28 mouse cellular contexts compared by ENCODE assay signal in the genomic region with DNA sequence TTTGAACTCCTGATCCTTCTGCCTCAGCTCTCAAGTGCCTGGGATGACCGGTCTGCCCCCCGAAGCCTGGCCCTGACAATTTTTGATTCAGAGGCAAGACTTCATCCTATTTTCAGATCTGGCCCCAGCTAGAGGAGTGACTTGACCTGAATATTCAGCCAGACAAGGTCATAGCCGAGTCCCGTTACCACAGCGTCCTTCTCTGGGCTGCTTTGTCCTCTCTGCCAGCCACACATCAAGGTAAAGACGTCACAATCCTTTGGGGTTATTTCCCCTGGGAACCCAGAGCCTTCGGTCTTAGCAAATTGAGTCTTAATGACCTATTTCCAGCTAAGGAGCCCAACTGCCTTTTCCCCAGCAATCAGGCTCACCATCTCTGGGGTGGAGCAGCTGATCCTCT. TPM values are rescaled to one million over a fixed set of nuclear protein-coding genes. Genes with fewer than 3 reads are reported as not detected.
"Had no signal": no experiment of that assay in that cellular context is flagged by ENCODE, and none has a peak within 500 bp of the region (broad histone marks: within the 10 kb centered on the region; RNA-seq: fewer than 3 reads in every experiment).

No protein-coding gene starts in this region.

- DNase-seq: layer of hippocampus, postnatal 36 days; liver, embryonic 13.5 days; right cerebral cortex, postnatal 25 days had no signal

- H3K4me1 ChIP-seq: kidney, embryonic 15.5 days; liver, embryonic 13.5 days; midbrain, embryonic 12.5 days; neural tube, embryonic 13.5 days had no signal

- H3K27ac ChIP-seq: kidney, embryonic 15.5 days; left cerebral cortex, adult 2 months; liver, embryonic 13.5 days; midbrain, embryonic 12.5 days; neural tube, embryonic 13.5 days; stomach, postnatal 0 days had no signal

- ATAC-seq: midbrain, embryonic 16.5 days had no signal

- H3K4me2 ChIP-seq: kidney, embryonic 15.5 days; liver, embryonic 13.5 days; midbrain, embryonic 12.5 days; neural tube, embryonic 13.5 days had no signal

- H3K4me3 ChIP-seq: kidney, embryonic 15.5 days; left cerebral cortex, adult 2 months; liver, embryonic 13.5 days; midbrain, embryonic 12.5 days; myocyte; neural tube, embryonic 13.5 days had no signal

- H3K9me3 ChIP-seq: kidney, embryonic 15.5 days; liver, embryonic 13.5 days; midbrain, embryonic 12.5 days; neural tube, embryonic 13.5 days had no signal

- H3K36me3 ChIP-seq: kidney, embryonic 15.5 days; liver, embryonic 13.5 days; midbrain, embryonic 12.5 days; neural tube, embryonic 13.5 days had no signal

- H3K9ac ChIP-seq: kidney, embryonic 15.5 days; liver, embryonic 13.5 days; midbrain, embryonic 12.5 days; neural tube, embryonic 13.5 days had no signal

- H3K27me3 ChIP-seq: kidney, embryonic 15.5 days; liver, embryonic 13.5 days; midbrain, embryonic 12.5 days; neural tube, embryonic 13.5 days had no signal

RNA-seq across cellular contexts. Expression of a gene that starts 57.6 kb away (rescaled TPM):
- total RNA-seq: layer of hippocampus, adult 8-10 months; layer of hippocampus, postnatal 10 days; layer of hippocampus, postnatal 36 days; left cerebral cortex, adult 2 months; left cerebral cortex, postnatal 10 days; left cerebral cortex, postnatal 36 days; liver, adult 2 months; megakaryocyte progenitor cell, adult 5-6 weeks; megakaryocyte-erythroid progenitor cell, adult 5-6 weeks; monocyte, adult 5-6 weeks; neutrophil, adult 5-6 weeks had no signal
- polyA plus RNA-seq: kidney, embryonic 15.5 days; limb, embryonic 11.5 days; limb, embryonic 14.5 days; liver, adult 2 months; liver, embryonic 13.5 days; liver, embryonic 16.5 days; lung, adult 2 months; lung, embryonic 16.5 days; midbrain, embryonic 12.5 days; midbrain, embryonic 16.5 days; myocyte; neural tube, embryonic 13.5 days; small intestine, adult 2 months; spleen, adult 2 months; stomach, embryonic 14.5 days; stomach, postnatal 0 days; thymus, postnatal 0 days had no signal
